Mouse (Mus musculus): ENCODE measurements around the gene Gm20388.

DNA sequence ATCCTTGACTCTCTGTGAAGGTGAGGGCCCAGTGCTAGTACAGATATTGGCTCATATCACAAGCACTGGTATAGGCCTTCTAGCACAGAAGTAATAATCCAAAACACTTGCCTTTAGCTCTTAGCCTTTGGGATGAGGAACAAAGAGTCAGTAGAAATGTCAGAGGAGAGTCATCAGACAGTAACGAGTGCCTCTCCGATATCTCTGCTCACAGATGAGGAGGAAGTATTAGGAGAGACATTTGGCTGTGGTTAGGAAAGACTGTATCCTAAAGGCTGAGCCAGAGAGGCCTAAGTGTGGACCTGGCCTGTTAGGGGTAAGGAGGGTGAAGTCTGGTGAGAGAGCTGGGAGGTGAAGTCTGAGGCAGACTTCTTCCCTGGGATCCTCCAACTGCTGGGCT lies 3531.1 kb downstream of the Gm20388 start:
- TF ChIP-seq CTCF (IDR thresholded peaks at IDR 0.05; ENCODE audit: low read depth) (no peak), EP300 (IDR thresholded peaks at IDR 0.05; ENCODE audit: low read depth) (no peak)
